Mouse (Mus musculus) large intestine, adult 2 months (tissue): ENCODE data around the gene Acvr2a. TPM values are rescaled to one million over a fixed set of nuclear protein-coding genes. Genes with fewer than 3 reads are reported as not detected.
A peak's percentile ranks its signal among the peaks of the same experiment; 100 is the strongest.
"Not testable (repeated sequence)": the region's sequence is repeated elsewhere in the genome, so short reads cannot be mapped to it uniquely, and the experiment has no call there.

Experiments
- DNase-seq: peaks from one replicate; pipeline ENCODE4 v3.0.0-alpha.2; 2012; ENCODE audit warnings: low read depth, low spot score
- WGBS: fragments of 180-500 bp; shearing (Covaris S2); methylation state at CpG from one replicate; pipeline ENCODE4 v1.1.7; 2018; 5-methylcytosine and 5-hydroxymethylcytosine counted together
- polyA plus RNA-seq: library from polyadenylated mRNA; depleted of rRNA; stranded (reverse); fragments of >200 nt; gene quantifications from 2 replicates; pipeline ENCODE4 v1.2.3, GENCODE M21; 2012; rRNA removed

The Acvr2a gene
- polyA plus RNA-seq, 1 experiment = 2.4 TPM

GRCm38 (mm10) chr2:48865596-48865995 lies 51.7 kb downstream of the Acvr2a start:
- not testable (repeated sequence) for DNase-seq
- 94% methylated on average over 6 of the region's 6 CpGs for WGBS

GRCm38 (mm10) chr2:48868199-48868913 lies 54.4 kb downstream of the Acvr2a start:
- DNase-seq = no peak
- 71% methylated on average over 5 of the region's 5 CpGs for WGBS

DNA sequence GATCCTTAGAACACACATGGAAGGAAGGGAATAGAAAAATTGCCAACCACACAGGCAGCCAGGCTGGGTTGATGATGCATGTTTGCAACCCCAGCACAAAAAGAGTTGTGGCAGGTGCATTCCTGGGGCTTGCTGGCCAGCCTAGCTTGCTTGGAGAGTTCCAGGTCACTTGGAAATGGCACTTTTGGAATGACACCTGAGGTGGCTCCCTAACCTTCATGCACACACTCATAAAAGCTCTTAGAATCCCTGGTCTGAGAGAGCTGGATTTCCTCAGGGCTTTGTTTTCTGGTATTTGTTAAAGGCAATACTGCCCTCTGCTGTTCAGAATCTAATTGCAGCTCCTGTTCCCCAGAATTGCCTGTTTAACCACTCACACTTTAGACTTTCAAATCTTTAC lies 72.0 kb downstream of the Acvr2a start:
- DNase-seq = peak; percentile 64

GRCm38 (mm10) chr2:48895186-48895585 lies 81.3 kb downstream of the Acvr2a start:
- WGBS = 91% methylated on average over 3 of the region's 3 CpGs
- no peak for DNase-seq

GRCm38 (mm10) chr2:48908866-48909265 lies 95.0 kb downstream of the Acvr2a start:
- 33% methylated on average over 2 of the region's 2 CpGs for WGBS
- DNase-seq = no peak

DNA sequence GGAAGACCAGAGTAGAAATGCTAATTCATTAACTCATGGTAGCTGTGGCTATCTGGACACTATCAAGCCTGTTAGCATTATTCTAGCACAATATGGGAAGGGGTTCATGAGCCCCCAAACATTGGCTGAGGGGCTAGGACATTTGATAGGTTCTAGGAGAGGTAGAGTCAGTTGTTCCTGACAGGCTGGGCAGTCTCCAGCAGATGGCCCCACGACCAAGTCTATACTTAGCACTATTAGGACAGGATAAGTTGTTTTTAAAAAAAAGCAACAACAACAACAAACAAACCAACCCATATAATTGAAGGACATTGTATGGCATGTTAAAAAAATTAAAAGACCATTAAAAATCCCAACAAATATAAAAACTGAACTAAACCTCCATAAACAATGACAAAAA lies 100.3 kb downstream of the Acvr2a start:
- 65% methylated on average over 1 of the region's 1 CpGs for WGBS

DNA sequence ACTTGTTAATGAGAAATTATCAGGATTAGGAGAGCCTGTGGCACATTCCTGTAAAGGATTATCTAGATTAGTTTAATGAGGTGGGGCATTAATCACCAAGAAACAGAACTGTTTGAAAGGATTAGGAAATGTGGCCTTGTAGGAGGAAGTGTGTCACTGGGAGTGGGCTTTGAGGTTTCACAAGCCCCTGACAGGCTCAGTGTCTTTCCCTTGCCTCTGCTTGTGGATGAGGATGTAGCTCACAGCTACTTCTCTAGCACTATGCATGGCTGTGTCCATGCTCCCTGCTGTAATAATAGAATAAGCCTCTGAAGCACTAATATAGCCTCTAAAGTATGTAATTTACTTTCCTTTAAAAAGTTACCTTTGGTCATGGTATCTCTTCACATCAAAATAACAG lies 101.9 kb downstream of the Acvr2a start:
- no peak for DNase-seq

More for the DNA sequence above, 100.3 kb downstream of the Acvr2a start:
- no peak for DNase-seq

DNA sequence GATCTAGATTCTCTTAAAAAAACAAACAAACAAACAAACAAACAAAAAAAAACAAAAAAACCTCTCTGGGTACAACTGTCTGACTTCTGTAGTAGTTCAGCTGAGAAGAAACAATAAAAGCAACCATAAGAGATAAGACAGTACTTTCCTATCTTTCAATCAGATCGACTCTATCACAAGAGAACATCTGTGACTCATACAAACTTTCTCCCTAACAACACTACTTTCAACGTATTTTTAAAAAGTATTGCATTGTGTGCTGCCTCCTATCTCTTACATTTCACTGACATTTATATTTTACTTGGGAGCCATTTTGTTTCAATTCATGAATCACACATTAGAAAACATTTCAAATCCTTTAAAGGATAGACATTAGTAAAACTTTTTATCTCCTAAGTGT lies 121.1 kb downstream of the Acvr2a start:
- DNase-seq = no peak
- 70% methylated on average over 2 of the region's 2 CpGs for WGBS

- 45% methylated on average over 3 of the region's 3 CpGs for WGBS
- DNase-seq = no peak
Observed at GRCm38 (mm10) chr2:48947761-48948160, 133.9 kb downstream of the Acvr2a start.

GRCm38 (mm10) chr2:48948841-48949584 lies 135.1 kb downstream of the Acvr2a start, which contains the start of gene Mbd5:
Gene Mbd5, plus strand, starts transcription at chr2:48949508.
- WGBS = under 1% methylated on average over 49 of the region's 49 CpGs
- peak; percentile 86 for DNase-seq

DNA sequence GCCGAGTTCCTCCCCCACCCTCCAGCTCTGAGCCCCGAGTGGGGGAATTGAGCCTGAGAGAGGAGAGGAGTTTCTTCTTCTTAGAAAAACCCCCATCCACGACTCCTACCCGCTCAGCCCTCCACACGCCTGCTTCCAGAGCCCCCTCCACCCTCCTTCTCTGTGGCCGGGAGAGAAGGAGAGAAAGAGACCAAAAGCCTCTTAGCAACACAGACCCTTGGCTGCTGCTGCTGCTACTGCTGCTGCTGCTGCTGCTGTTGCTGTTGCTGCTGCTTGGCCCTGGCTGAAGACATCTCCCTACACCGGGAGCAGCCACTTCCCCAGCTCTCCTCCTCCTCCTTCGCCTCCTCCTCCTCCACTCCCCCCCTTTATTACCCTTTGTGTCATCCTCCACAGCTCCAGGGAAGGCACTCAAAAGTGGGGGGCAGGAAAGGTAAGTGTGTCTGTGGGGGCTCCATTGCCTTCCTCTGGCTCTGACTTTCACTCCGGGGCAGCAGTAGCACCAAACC lies 135.9 kb downstream of the Acvr2a start:
- no peak for DNase-seq
- 0% methylated on average over 9 of the region's 9 CpGs for WGBS

DNA sequence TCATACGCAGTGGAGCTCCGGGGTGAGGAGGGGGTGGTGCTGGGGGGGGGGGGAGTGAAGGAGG lies 136.2 kb downstream of the Acvr2a start, which contains the start of gene Orc4:
Gene Orc4 (minus strand): TSS at position 26 of the 64 bp plus-strand sequence.
- 0% methylated on average over 2 of the region's 2 CpGs for WGBS
- DNase-seq = no peak

DNA sequence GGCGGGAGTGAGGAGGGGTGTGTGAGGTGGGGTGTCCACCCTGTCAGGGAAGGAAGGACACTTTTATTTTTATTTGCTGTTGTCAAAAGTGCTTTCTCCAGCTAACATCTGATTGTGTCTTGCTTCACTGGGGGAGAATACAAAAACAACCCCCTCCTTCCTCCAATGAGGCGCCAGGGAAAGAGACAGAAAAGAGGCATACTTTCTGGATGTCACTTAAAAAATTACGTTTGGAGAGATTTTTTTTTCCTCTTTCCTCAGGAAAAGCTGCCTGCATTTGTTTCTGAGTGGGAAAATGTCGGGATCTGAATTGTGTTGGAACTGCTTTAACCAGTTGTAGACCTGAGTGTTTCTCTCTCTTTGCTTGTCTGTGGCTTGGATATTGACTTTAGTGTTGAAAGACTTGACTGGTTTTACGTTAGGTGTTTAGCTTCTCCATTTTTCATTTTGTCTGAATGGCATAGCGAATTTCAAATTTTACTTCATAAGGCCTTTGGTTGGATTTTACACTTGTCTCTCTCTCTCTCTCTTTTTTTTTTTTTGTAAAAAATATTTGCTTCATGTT lies 136.5 kb downstream of the Acvr2a start:
- 7% methylated on average over 6 of the region's 6 CpGs for WGBS
- no peak for DNase-seq

Other genes with a start within 250 kb of the Acvr2a start
- 3.4 and 4.3 TPM in 2 replicates for gene Mbd5, start 135.4 kb downstream of the Acvr2a start, polyA plus RNA-seq
- 4.4 and 7.6 TPM in 2 replicates for gene Orc4, start 136.2 kb downstream of the Acvr2a start, polyA plus RNA-seq